Mouse (Mus musculus) urinary bladder, adult 2 months (tissue): ENCODE measurements around the gene Fcrl6. TPM values are rescaled to one million over a fixed set of nuclear protein-coding genes. Genes with fewer than 3 reads are reported as not detected.

Source experiments
- DNase-seq: peaks from one replicate; pipeline ENCODE4 v3.0.0; 2022; ENCODE audit warnings: low spot score
- polyA plus RNA-seq: library from polyadenylated mRNA; depleted of rRNA; stranded (reverse); fragments of >200 nt; gene quantifications from 2 replicates; pipeline ENCODE4 v1.2.3, GENCODE M21; 2012

The Fcrl6 gene
- polyA plus RNA-seq, 1 experiment = not detected

DNA sequence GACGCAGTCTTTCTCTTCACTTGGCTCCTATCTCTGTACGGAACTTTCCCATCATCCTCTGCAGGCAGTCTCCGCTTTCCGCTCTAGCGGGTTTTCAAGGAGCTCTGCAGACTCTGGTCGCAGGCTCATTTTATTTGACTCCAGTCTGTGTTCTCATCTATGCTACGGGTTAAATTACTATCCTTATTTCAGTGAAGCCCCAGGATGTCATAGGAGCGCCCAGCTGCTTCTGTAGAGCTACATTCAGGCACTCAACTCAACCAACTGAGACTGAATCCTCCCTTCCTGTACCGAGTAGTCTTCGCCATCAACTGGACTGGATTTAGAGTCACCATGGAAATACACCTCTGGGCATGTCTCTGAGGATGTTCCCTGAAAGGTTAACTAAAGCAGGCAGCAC is 12.3 kb upstream of the Fcrl6 start:
- DNase-seq = no peak

DNA sequence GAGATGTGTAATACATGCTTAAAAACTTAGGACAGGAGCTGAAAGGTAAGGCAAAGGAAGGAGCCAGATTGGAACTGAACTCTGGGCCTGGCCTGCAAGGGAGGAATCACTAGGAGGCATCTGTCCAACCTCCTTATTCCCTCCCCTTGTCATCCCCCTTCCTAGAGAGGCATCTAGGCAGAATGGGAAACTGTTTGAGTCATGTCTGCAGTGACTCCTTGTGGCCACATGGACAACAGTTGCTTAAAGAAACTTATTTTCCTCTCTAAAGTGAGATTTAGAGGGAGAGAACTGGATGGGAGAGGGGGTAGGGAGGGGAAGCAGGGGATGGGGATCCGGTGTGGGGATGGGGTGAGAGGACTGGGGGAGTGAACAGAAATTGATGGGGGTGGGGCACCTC is 10.4 kb upstream of the Fcrl6 start:
- DNase-seq = no peak

DNA sequence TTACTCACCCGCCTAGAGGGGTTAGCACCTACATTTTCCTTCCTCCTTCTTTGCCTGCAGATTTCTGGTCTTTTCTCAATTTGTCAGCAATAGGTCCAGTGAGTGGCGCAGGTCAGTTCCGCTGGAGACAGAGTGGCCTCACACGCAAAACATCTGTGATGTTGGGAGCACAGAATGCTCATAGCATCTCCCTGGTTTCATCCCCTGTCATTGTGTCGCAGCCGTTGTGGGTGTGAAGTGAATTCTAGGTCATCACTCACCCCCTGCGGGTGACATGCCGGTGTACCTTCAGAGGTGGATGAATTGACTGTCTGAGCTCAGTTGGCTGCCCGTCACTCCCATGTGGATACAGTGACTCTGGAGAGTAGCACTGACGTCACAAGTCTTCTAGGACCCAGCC is 9.0 kb upstream of the Fcrl6 start:
- DNase-seq = no peak

DNA sequence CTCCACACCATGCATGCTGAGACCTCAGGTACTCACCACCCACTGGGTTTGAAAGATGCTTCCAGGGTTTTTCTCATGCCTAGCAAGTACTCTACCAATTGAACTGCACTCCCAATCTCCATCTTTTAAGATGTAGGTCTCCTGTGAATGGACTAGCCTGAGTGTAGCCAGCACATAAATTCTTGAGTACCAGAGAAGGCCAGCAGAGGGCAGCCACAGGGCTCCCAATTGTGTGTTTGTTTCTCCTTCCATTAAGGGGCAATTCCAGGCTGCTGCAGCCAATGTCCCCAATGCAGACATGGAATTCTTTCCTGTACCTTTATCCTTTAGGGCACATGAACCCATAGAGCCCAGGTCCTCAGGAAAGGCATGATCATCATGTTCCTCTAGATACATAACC is 7.9 kb downstream of the Fcrl6 start:
- DNase-seq = no peak

DNA sequence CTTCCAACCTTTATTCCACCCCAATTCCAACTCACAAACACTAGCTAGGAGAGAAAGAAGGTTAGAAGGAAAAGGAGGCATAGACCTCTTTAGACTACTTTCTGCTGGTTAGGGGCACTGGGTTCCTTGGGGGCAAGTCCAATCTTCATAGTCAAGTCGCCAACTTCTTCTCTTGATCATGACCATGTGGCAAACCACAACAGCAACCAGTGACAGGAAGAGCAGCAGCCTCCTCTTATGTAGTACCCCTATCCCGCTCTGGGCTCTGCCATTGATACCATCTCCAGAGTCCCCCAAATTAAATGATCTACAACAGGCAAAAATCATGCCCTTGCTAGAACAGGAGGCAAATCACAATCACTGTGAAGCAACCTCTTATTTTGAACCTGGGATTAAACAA is 8.4 kb downstream of the Fcrl6 start:
- DNase-seq = no peak

DNA sequence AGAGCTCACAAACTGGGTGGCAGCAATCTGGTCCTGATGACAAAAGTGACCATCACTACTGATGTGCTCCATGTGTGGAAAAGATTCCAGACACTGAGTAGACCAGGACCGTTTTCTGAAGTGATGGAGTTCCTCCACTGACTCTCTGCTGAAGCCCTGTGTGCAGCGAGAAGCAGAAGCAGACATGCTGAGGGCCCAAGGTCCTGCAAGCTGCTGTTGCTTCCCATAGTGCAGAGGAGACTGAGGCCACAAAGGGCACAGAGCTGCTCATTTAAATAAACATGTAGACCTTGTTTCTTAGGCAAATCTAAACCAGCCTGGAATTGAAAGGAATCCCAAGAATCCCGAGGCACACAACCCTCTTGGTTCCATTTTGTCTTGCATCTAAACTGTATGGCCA is 9.0 kb downstream of the Fcrl6 start:
- no peak for DNase-seq

DNA sequence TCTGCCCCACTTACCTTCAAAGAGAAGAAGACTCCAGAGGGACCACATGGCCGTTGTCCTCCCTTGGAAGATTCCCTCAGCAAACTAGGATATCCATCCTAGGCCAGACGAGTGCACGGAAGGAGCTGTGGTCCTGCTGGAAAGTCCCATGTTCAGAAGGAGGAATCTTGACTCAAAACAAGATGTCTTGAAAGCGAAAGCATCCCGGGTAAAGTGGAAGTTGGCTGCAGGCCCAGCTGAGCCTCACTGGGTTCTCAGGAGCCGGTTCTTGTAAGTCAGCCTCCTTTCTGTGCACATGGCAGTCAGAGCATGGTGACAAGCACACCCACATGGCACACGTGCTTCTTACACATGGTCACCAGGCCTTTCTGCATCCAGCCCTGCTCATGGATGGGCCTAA is 12.0 kb downstream of the Fcrl6 start, which contains the start of gene Slamf8:
TSS of gene Slamf8 (minus strand) at position 184 of the 400 bp plus-strand sequence.
- no peak for DNase-seq

DNA sequence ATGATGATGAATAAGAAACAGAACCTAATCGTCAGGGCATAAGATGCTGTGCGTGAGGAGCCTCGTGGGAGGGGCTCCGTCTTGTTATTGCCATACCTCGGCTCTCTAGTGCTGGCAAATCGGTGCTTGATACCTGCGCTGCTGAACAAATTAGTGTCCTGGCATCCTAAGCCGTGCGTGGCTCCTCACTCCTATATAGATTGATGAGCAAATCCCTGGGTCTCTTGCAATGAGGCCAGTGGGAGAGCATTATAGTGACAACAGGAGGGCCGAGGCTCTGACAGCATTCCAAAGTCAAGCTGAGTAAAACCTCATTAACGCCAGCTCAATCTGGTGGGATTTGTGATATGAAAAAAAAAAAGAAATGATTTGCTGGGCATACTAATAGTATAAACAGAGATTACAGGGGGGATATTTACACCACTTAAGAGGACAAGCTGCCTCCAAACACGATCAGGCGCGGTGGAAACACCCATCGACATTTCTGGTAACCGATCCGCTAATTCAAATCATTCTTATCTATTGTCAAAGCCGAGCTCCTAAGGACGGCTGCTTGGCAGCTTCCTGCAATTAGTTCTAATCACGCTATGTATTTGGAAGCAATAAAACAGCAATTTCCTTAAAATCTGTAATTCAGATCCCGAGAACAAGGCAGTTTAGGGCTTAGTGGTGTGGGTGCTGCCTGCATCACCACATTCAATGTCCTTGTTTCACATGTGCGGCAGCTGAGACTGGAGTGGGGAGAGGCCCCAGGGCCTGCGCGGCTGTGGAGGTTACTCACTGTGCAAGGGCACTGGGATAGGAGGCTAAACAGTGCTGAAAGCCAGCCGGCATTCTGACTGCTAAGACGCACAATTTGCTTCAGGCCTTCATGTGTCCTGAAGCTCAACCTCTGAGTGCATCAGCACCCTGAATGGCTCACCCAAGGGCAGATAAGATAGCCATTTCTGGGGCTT is 16.5 kb downstream of the Fcrl6 start:
- no peak for DNase-seq

DNA sequence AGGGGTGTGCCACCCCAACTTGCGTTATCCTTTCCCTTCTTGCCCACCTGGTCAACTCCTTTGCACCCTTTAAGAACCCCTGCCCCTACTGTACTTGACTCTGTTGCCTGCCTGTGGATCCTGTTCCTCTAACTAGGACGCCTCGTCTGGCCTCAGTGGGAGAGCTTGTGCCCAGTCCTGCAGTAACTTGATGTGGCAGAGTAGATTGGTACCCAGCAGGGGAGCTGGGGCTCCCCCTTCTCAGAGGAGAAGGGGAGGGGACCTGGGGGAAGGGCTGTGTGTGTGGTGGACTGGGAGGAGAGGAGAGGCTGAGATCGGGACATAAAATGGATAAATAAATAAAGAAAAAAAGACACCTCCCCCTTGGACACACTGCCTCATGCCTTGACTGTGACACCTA is 17.3 kb downstream of the Fcrl6 start:
- DNase-seq = no peak

DNA sequence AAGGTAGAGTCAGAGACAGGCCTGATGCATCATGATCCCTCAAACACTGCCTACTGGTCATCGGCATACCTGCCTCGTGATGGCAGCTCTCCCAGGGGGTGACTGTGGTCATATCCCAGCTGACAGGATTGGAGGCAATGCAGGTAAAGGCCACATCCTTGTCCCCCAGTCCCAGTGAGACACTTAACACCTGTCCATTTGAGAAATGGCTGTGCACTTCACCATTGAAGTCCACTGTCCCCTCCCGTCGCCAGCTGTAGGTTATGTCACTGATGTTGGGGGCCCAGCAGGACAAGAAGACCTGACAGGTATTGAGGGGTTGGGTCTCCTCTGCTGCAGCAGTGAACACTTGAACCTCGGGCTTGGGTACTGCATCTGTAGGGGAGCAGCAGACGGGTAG is 18.1 kb downstream of the Fcrl6 start:
- no peak for DNase-seq

DNA sequence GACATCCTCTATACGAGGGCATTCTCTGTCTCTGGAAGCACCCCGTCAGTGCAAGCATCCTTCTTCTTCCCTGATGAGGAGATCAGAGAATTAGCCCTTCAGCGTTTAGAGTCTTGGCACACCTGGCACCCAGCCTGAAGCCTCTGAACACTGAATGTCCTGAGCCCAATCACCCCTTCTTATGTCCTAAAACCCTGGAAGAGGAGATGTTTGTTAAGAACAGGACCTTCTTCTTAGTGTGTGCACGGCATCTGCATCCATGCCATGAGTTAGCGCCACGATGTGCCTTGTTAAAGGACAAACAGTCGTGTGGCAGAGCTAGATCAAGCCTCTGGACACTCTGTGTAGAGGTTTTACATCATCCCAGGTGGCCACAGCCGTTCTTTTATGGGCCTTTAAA is 19.9 kb downstream of the Fcrl6 start:
- DNase-seq = no peak

DNA sequence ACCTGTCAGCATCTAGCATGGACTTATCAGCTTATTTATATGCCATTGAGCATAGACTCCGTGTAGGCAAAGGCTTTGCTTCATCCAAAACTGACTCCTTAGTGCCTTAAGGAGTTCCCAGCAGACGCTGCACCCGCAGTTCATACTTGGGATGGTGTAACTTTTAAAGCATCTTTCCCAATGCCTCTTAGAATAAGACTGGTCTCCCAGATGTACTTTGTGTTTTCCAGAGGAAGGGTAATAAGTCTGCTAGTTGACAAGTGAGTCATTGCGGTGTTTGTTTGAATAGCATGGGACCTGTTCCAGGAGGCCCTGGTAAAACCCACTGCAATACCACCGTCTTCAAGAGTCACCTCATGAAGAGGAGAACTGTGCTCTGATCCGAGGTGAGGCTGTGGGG is 22.2 kb downstream of the Fcrl6 start:
- no peak for DNase-seq

DNA sequence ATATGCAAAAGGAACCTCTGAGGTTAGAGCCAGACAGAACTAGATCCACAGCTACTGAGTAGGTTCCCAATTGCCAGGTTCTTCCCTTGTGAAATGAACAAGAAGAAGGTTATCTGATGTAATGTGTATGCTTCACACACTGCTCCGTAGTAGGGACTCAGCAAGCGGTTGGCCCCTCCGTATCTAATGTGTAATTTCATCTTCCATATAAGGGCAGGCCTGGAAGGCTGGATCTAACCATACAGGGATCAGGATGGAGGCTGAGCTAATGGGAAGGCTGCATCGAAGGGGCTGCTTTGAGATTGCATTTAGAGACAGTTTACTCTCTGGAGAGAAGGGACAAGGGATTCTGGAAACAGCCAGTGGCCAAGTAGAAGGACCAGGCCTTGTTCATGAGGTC is 34.6 kb downstream of the Fcrl6 start:
- DNase-seq = no peak

DNA sequence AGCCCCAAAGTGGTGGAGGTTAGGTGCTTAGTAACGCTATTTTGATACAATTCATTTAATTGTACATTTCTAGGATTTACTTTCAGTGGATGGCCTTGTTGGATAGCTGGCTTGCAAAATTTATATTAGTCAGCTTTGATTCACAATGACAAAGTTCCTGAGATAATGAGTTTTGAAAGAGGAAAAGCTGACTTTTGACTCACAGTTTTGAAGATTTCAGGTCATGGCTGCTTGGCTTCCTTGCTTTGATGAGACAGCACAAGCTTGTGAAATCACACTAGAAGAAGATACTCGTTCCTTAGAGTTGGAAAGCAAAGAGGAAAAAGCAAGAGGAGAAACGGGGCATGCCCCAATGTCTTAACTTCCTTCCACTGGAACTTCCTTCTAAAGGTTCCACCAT is 36.2 kb downstream of the Fcrl6 start:
- DNase-seq = no peak

DNA sequence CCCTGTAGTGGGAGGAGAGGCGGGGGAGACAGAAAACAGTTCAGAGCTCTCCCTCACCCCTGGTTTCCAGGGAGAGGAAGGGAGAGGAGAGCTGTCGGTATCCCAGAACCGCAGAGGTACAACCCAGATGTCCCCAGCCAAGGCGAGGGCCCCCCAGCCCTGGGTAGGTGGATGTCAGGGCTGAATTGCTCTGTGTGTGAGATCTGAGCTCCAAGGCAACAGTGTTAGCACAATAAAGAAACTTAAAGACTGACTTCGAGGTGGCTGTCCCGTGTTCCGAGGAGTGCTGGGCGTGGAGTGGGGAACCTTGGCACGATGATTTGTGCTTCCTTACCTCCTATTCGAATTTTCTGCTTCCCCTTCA is 38.9 kb downstream of the Fcrl6 start:
- DNase-seq = no peak

DNA sequence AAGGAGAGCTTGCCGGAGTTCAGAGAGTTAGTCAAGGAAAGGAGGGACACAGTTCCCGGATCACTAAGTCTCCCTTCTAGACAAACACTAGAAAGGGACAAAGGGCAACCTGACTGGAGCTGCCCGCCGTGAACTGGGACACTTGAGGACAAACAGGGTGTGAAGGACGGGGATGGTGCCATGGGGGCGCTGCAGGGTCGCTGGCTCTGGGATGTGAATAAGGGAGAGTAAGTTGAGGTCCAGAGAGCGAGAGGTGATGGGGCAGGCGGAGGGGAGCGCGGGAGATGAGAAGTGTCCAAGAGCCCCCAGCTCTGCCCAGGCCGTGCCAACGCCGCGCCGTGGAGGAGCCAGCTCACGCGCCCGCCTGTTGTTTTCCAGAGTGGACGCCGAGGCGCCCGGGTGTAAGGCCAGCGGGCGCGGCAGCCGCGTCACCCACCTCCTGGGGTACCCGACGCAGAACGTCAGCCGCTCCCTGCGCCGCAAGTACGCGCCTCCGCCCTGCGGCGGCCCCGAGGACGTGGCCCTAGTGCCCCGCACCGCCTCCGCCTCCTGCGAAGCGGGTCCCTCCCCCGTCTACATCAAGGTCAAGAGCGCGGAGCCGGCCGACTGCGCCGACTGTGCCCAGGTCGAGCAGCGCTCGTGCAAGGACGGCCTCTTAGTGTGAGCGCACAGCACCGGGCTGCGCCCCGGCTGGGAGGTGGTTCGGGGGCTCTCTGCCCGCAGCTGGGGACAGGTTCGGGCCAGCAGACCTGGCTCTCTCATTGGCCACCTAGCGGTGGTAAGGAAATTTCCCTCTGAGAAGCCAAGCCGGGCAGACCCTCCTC is 39.5 kb downstream of the Fcrl6 start:
- peak; percentile 72 for DNase-seq

DNA sequence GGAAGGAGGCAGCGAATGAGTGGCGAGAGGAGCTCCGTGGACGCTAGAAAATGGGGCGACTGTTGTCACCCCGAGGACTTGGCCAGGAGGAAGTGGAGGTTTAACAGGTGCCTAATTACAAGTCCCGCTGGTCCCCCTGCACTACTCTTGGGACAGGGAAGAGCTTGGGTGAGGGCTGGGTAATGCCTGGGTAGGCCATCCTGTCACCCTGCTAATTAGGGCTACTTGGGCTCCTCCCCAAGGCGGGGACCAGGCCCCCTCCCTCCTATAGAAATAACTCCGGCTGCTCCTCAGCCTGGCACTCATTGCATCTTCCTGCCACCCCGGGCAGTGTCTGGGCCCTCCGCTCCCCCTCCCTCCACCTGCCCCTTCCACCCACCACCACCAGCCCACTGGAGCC is 46.7 kb downstream of the Fcrl6 start, which contains the start of gene Vsig8:
TSS of gene Vsig8 (plus strand) at position 301 of the 400 bp plus-strand sequence.
- DNase-seq = no peak

DNA sequence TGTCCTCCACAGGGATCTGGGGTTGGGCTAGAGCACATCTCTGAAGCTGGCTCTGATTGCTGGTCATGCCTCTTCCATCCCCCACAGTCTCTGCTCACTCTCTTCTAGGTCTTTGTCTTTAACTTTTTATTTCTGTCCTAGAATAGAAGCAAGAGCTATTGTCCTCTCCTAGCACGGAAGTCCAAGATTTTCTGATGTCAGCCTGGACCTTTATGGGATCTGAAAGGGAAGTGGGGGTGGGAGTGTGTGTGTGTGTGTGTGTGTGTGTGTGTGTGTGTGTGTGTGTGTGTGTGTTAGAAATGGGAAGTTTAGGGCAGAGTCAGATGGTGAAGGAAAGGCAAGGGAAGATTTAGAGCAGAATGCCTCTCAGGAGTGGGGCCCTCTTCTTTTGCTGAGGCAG is 49.7 kb downstream of the Fcrl6 start:
- no peak for DNase-seq

DNA sequence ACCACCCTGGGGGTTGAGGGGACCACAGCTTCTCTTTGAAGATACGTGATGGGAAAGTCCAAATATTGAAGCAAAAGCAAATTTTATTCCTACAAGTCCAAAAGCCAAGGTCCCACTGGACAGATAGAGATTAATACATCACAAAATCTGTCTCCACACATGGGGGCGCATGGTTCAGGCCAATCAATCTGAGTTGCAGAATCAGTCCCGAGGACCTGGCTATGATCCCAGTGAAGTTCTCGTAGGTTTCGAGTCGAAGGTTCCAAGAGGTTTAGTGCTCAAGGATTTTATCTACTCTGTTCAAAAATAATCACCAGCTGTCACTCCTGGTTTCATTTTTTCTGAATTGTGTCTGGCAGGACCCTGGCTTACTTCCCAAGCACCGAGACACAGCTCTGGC is 51.3 kb downstream of the Fcrl6 start:
- no peak for DNase-seq

DNA sequence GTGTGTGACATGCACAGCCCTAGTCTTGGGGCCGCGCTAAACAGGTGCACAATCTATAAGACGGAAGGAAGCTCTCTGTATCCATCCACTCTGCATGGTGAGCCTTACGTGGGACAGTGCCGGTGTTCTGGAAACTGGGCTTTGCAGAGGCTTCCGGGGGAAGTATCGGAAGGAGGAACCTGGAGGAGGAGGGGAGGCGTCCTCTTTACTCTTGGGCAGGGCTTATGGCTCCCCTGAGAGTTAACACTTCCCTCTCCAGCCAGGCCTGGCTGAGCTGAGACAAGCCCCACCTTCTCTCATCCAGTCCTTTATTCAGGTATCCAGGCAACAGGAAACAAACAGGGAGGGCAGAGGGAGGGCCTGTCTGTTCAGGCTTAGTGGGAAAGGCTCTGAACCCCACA is 51.8 kb downstream of the Fcrl6 start:
- no peak for DNase-seq

DNA sequence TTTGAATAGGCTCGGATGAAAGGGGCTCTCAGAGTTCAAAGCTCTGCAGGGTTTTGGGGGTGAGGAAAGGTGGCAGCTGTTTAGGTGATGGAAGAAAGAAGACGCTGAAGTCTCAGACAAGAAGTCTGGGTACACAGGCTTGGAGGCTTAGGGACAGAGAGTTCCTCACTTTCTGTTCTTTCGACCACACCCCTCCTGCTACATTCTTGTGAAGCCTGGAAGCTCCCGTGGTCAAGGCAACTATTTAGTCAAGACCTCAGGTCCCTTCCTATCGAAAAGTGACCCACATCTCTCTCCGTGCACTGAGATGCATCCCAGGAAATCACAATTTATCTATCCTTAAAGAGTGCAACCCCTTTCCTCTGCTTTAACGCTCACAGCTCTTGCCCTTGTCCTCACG is 52.6 kb downstream of the Fcrl6 start:
- no peak for DNase-seq

DNA sequence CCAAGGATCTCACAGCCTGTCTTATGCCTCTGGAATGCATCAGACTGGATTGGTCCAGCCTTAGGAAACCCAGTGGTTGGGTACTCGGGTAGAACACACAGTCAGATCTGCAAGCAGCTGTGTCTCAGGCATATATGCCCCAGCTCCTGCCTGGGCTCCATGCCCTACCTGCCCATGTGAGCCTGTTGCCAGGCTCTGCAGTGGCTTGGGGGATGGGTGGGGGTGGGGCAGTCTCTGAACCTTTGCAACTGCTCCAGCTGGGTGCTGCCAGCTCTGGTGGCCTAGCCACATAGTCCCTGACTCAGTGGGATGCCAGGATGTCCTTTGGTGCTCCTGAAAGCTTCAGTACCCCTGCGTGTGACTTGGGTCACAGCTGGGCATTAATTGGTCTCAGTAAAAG is 53.0 kb downstream of the Fcrl6 start:
- no peak for DNase-seq

DNA sequence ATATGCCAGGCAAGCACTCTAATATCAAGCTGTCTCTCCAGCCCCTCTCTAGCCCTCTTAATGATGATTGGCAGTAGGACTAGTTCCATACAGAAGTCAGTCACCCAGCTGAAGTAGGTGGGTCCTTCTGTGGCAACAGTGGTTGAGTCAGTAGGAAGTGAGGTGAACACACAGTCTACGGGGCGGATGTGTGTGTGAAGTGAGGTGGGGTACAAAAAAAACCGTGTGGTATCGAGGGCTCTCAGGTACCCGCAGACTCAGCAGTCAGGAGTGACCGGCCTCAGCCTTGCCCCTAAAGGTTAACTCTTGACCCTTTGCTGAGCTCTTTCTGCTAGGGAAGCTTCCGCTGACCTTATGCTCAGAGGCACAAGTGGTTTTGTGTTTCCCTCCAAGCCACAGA is 53.9 kb downstream of the Fcrl6 start:
- DNase-seq = no peak
